Mouse (Mus musculus): ENCODE measurements around the gene Traf3ip2. TPM values are rescaled to one million over a fixed set of nuclear protein-coding genes. Genes with fewer than 3 reads are reported as not detected.

Traf3ip2 gene
- polyA plus RNA-seq, 1 experiment from 2014 or later = 9.4 TPM

- Histone ChIP-seq H3K4me3 (ENCODE audit: low read depth, low read length) (peak overlapping the region; percentile 15; the same call in 1 of the 2 replicates), H3K27ac (ENCODE audit: low read depth, low read length) (peak overlapping the region; percentile 46), H3K9ac (ENCODE audit: low read length) (0 out of 2 replicates have a peak overlapping the region, but pooled peaks have one; percentile 40), H3K27me3 (ENCODE audit: control insufficient read depth, insufficient read depth, low read length) (no peaks in the 10 kb centered on the region), H3K36me3 (ENCODE audit: control insufficient read depth, insufficient read depth, low read length) (no peaks in the 10 kb centered on the region), H3K4me1 (ENCODE audit: control insufficient read depth, insufficient read depth, low read length) (0 out of 2 replicates have a peak, but pooled peaks cover 2% of the 10 kb centered on the region), H3K9me3 (ENCODE audit: control insufficient read depth, low read length) (no peaks in the 10 kb centered on the region), H3K4me2 (ENCODE audit: low read depth) (peak overlapping the region; percentile 31)
- ATAC-seq (ENCODE audit: insufficient read depth, low FRiP score, low TSS enrichment) = no peak
- peak; percentile 40 for DNase-seq (ENCODE audit: low spot score)
- WGBS = 15% methylated on average over 26 of the region's 26 CpGs
Measured at GRCm38 (mm10) chr10:39612989-39613831, 476 bp downstream of the Traf3ip2 start.

GRCm38 (mm10) chr10:39613973-39614372, 1.2 kb downstream of the Traf3ip2 start:
- 54% methylated on average over 2 of the region's 2 CpGs for WGBS
- Histone ChIP-seq H3K27me3 (ENCODE audit: control insufficient read depth, insufficient read depth, low read length) (no peaks in the 10 kb centered on the region), H3K9ac (ENCODE audit: low read length) (no peak overlapping the region), H3K4me1 (ENCODE audit: control insufficient read depth, insufficient read depth, low read length) (0 out of 2 replicates have a peak, but pooled peaks cover 2% of the 10 kb centered on the region), H3K27ac (ENCODE audit: low read depth, low read length) (0 out of 2 replicates have a peak overlapping the region, but pooled peaks have one; percentile 46), H3K4me2 (ENCODE audit: low read depth) (no peak overlapping the region), H3K4me3 (ENCODE audit: low read depth, low read length) (no peak overlapping the region), H3K9me3 (ENCODE audit: control insufficient read depth, low read length) (no peaks in the 10 kb centered on the region), H3K36me3 (ENCODE audit: control insufficient read depth, insufficient read depth, low read length) (no peaks in the 10 kb centered on the region)
- no peak for ATAC-seq (ENCODE audit: insufficient read depth, low FRiP score, low TSS enrichment)
- DNase-seq (ENCODE audit: low spot score) = no peak

DNA sequence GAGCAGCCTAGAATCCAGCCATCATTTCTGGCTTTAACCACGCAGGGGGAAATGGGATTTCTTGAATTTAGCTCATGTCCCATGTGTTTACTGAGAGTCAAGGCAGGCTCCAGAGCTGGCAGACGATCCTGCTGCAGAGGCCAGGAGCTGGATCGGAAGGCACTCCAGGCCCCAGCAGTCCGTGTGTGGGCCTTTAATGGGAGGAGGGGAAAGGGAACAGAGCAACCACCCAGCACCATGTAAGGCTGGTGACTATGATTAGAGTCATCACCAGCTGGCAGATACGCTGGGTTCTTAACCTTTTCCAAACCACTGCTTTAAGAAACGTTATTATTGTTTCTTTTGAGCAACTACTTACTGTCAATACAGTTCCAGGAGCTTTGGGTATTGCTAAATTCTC, 1.9 kb downstream of the Traf3ip2 start:
- Histone ChIP-seq H3K4me3 (ENCODE audit: low read depth, low read length) (no peak overlapping the region), H3K4me2 (ENCODE audit: low read depth) (no peak overlapping the region), H3K4me1 (ENCODE audit: control insufficient read depth, insufficient read depth, low read length) (0 out of 2 replicates have a peak, but pooled peaks cover 2% of the 10 kb centered on the region), H3K9me3 (ENCODE audit: control insufficient read depth, low read length) (no peaks in the 10 kb centered on the region), H3K9ac (ENCODE audit: low read length) (no peak overlapping the region), H3K27ac (ENCODE audit: low read depth, low read length) (0 out of 2 replicates have a peak overlapping the region, but pooled peaks have one; percentile 53), H3K27me3 (ENCODE audit: control insufficient read depth, insufficient read depth, low read length) (no peaks in the 10 kb centered on the region), H3K36me3 (ENCODE audit: control insufficient read depth, insufficient read depth, low read length) (no peaks in the 10 kb centered on the region)
- DNase-seq (ENCODE audit: low spot score) = no peak
- ATAC-seq (ENCODE audit: insufficient read depth, low FRiP score, low TSS enrichment) = no peak
- 39% methylated on average over 6 of the region's 6 CpGs for WGBS

- 90% methylated on average over 12 of the region's 12 CpGs for WGBS
- 0 out of 2 replicates have a peak, but pooled peaks cover 2% of the 10 kb centered on the region for H3K4me1 ChIP-seq (ENCODE audit: control insufficient read depth, insufficient read depth, low read length)
- no peaks in the 10 kb centered on the region for H3K27me3 ChIP-seq (ENCODE audit: control insufficient read depth, insufficient read depth, low read length)
- ATAC-seq (ENCODE audit: insufficient read depth, low FRiP score, low TSS enrichment) = no peak
- H3K4me3 ChIP-seq (ENCODE audit: low read depth, low read length) = no peak overlapping the region
- no peak overlapping the region for H3K9ac ChIP-seq (ENCODE audit: low read length)
- H3K4me2 ChIP-seq (ENCODE audit: low read depth) = no peak overlapping the region
- no peak for DNase-seq (ENCODE audit: low spot score)
- no peak overlapping the region for H3K27ac ChIP-seq (ENCODE audit: low read depth, low read length)
- H3K36me3 ChIP-seq (ENCODE audit: control insufficient read depth, insufficient read depth, low read length) = no peaks in the 10 kb centered on the region
- H3K9me3 ChIP-seq (ENCODE audit: control insufficient read depth, low read length) = no peaks in the 10 kb centered on the region
Measured at GRCm38 (mm10) chr10:39615531-39616229, 2.9 kb downstream of the Traf3ip2 start.

DNA sequence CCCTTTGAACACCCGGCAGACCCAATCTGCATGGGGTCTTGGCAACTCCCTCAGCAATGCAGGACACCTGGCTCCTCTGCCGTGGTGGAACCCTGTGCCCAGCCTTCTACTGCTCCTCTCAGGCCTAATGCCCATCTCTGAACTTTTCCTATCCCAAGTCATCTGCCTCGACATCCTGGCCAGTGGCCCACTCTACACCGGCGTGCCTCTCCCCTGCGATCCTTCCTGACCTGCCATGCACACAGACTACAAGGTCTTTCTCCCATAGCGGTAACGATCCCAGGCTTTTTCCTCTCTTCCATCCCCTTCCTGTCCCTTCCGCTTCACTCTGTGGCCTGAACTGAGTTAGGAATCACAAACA, 3.5 kb downstream of the Traf3ip2 start:
- H3K4me3 ChIP-seq (ENCODE audit: low read depth, low read length) = no peak overlapping the region
- H3K27me3 ChIP-seq (ENCODE audit: control insufficient read depth, insufficient read depth, low read length) = no peaks in the 10 kb centered on the region
- WGBS = 89% methylated on average over 9 of the region's 9 CpGs
- ATAC-seq (ENCODE audit: insufficient read depth, low FRiP score, low TSS enrichment) (no peak), DNase-seq (ENCODE audit: low spot score) (no peak)
- 0 out of 2 replicates have a peak, but pooled peaks cover 2% of the 10 kb centered on the region for H3K4me1 ChIP-seq (ENCODE audit: control insufficient read depth, insufficient read depth, low read length)
- no peak overlapping the region for H3K27ac ChIP-seq (ENCODE audit: low read depth, low read length)
- H3K9me3 ChIP-seq (ENCODE audit: control insufficient read depth, low read length) = no peaks in the 10 kb centered on the region
- H3K36me3 ChIP-seq (ENCODE audit: control insufficient read depth, insufficient read depth, low read length) = no peaks in the 10 kb centered on the region
- H3K4me2 ChIP-seq (ENCODE audit: low read depth) = no peak overlapping the region
- H3K9ac ChIP-seq (ENCODE audit: low read length) = no peak overlapping the region

DNA sequence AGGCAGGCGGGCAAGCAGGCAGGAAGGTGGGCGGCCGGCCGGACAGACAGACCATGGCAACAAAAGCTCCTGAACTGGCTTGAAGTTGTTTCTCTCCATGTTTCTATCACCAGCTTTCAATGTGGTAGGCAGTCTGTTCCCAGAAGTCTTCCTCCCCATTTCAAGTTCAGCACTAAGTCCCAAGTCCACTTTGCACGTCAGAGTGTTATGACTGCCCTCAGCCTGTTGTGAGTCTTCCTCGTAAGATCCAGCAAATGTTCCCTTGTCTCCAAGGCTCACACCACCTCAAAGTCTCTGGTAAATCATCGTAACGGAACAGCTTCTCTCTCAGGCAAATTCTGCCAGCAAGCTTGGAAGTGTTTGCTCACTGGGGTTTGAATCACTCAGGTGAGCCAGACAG, 3.9 kb downstream of the Traf3ip2 start:
- H3K4me2 ChIP-seq (ENCODE audit: low read depth) = no peak overlapping the region
- no peaks in the 10 kb centered on the region for H3K9me3 ChIP-seq (ENCODE audit: control insufficient read depth, low read length)
- H3K9ac ChIP-seq (ENCODE audit: low read length) = no peak overlapping the region
- no peak overlapping the region for H3K4me3 ChIP-seq (ENCODE audit: low read depth, low read length)
- H3K4me1 ChIP-seq (ENCODE audit: control insufficient read depth, insufficient read depth, low read length) = 0 out of 2 replicates have a peak, but pooled peaks cover 2% of the 10 kb centered on the region
- ATAC-seq (ENCODE audit: insufficient read depth, low FRiP score, low TSS enrichment) (no peak), DNase-seq (ENCODE audit: low spot score) (no peak)
- H3K27me3 ChIP-seq (ENCODE audit: control insufficient read depth, insufficient read depth, low read length) = no peaks in the 10 kb centered on the region
- WGBS = 90% methylated on average over 8 of the region's 8 CpGs
- no peaks in the 10 kb centered on the region for H3K36me3 ChIP-seq (ENCODE audit: control insufficient read depth, insufficient read depth, low read length)
- no peak overlapping the region for H3K27ac ChIP-seq (ENCODE audit: low read depth, low read length)

DNA sequence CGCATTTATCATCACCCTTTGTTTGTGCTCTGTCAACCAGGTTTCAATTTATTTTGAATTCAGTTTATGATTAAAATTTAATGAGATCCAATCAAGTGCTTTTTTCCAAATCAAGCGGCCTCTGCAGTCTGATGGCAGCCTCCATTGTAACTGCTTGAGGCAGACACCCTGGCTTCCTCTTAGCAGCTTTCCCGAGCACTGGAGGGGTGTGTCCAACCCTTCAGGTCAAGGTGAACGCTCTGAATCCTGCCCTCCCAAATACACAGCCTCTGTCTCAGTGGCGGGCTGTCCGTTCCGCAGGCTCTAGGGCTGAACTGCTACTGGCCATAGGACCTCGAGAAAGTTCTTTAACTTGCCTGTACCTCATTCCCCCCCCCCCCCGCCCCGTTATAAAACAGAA, 5.7 kb downstream of the Traf3ip2 start:
- no peak for ATAC-seq (ENCODE audit: insufficient read depth, low FRiP score, low TSS enrichment)
- no peaks in the 10 kb centered on the region for H3K4me1 ChIP-seq (ENCODE audit: control insufficient read depth, insufficient read depth, low read length)

DNA sequence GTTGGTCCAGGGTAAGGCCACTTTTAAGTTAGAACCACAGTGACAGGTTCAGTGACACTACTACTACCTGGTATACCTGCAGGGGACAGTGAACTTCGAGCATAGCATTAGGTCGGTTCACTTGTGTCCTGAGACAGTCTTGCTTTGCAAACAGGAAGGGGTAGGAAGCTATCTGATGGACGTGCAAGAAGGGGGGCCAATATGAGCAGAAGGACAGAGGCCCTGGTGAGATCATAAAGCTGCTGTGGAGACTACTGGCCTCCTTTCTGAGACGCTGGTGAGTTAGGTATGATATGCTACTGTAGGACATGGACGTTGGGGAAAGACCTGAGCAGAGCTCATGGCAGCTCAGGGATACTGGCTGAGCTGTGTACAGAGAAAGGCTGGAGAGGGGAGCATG, 7.9 kb downstream of the Traf3ip2 start:
- ATAC-seq (ENCODE audit: insufficient read depth, low FRiP score, low TSS enrichment) (no peak), DNase-seq (ENCODE audit: low spot score) (no peak)
- Histone ChIP-seq H3K4me1 (ENCODE audit: control insufficient read depth, insufficient read depth, low read length) (no peaks in the 10 kb centered on the region), H3K4me2 (ENCODE audit: low read depth) (no peak overlapping the region), H3K9me3 (ENCODE audit: control insufficient read depth, low read length) (no peaks in the 10 kb centered on the region), H3K27me3 (ENCODE audit: control insufficient read depth, insufficient read depth, low read length) (no peaks in the 10 kb centered on the region), H3K4me3 (ENCODE audit: low read depth, low read length) (no peak overlapping the region), H3K36me3 (ENCODE audit: control insufficient read depth, insufficient read depth, low read length) (no peaks in the 10 kb centered on the region), H3K27ac (ENCODE audit: low read depth, low read length) (no peak overlapping the region), H3K9ac (ENCODE audit: low read length) (no peak overlapping the region)
- 91% methylated on average over 5 of the region's 5 CpGs for whole genome bisulfite sequencing

More for the DNA sequence above, 5.7 kb downstream of the Traf3ip2 start:
- Histone ChIP-seq H3K9ac (ENCODE audit: low read length) (no peak overlapping the region), H3K4me2 (ENCODE audit: low read depth) (no peak overlapping the region), H3K4me3 (ENCODE audit: low read depth, low read length) (no peak overlapping the region), H3K27ac (ENCODE audit: low read depth, low read length) (no peak overlapping the region), H3K36me3 (ENCODE audit: control insufficient read depth, insufficient read depth, low read length) (no peaks in the 10 kb centered on the region), H3K27me3 (ENCODE audit: control insufficient read depth, insufficient read depth, low read length) (no peaks in the 10 kb centered on the region), H3K9me3 (ENCODE audit: control insufficient read depth, low read length) (no peaks in the 10 kb centered on the region)
- WGBS = 83% methylated on average over 10 of the region's 10 CpGs
- no peak for DNase-seq (ENCODE audit: low spot score)
